Mouse (Mus musculus) embryonic facial prominence, embryonic 11.5 days (tissue): ENCODE results near the gene Gm45140. TPM values are rescaled to one million over a fixed set of nuclear protein-coding genes. Genes with fewer than 3 reads are reported as not detected.

Source experiments
- ATAC-seq: fragments of 200-750 bp; cut with Nextera tagmentation; replicated peaks from 2 replicates; pipeline ENCODE4 v1.8.0; 2017; ENCODE audit warnings: low read depth; ENCODE audit not compliant: insufficient number of reproducible peaks, low FRiP score, low TSS enrichment
- DNase-seq: peaks from one replicate; pipeline ENCODE4 v3.0.0-alpha.2; 2015; ENCODE audit warnings: low spot score
- H3K27ac ChIP-seq: fragments of 300-500 bp; sonication (generic); replicated peaks from 2 replicates; pipeline ENCODE4 v1.5.1; 2014; ENCODE audit warnings: mild to moderate bottlenecking, low read depth, low read length, control low read depth
- H3K27me3 ChIP-seq: fragments of 300-500 bp; sonication (generic); 2 replicates; pipeline ENCODE4 v1.6.1; 2014; ENCODE audit warnings: mild to moderate bottlenecking, low read length, moderate library complexity, mixed read lengths; ENCODE audit not compliant: control insufficient read depth, insufficient read depth
- H3K36me3 ChIP-seq: fragments of 300-500 bp; sonication (generic); replicated peaks from 2 replicates; pipeline ENCODE4 v1.6.1; 2014; ENCODE audit warnings: low read depth, mild to moderate bottlenecking, low read length, moderate library complexity, mixed read lengths; ENCODE audit not compliant: control insufficient read depth, insufficient read depth
- H3K4me1 ChIP-seq: fragments of 300-500 bp; sonication (generic); 2 replicates; pipeline ENCODE4 v1.6.1; 2014; ENCODE audit warnings: low read length, mixed read lengths; ENCODE audit not compliant: control insufficient read depth, insufficient read depth
- H3K4me2 ChIP-seq: fragments of 300-500 bp; sonication (generic); 2 replicates; pipeline ENCODE4 v1.6.1; 2014; ENCODE audit warnings: low read depth, mild to moderate bottlenecking, control low read depth, low read length, moderate library complexity
- H3K4me3 ChIP-seq: fragments of 300-500 bp; sonication (generic); 2 replicates; pipeline ENCODE4 v1.5.1; 2014; ENCODE audit warnings: low read depth, low read length, control low read depth
- H3K9ac ChIP-seq: fragments of 300-500 bp; sonication (generic); replicated peaks from 2 replicates; pipeline ENCODE4 v1.6.1; 2014; ENCODE audit warnings: mild to moderate bottlenecking, control low read depth, low read length
- H3K9me3 ChIP-seq: fragments of 300-500 bp; sonication (generic); replicated peaks from 2 replicates; pipeline ENCODE4 v1.6.1; 2016; ENCODE audit warnings: mild to moderate bottlenecking, low read length, inconsistent platforms, mixed read lengths; ENCODE audit not compliant: control insufficient read depth
- WGBS: fragments of 180-500 bp; shearing (Covaris S2); extraction: QIAGEN DNeasy Blood & Tissue Kit; methylation state at CpG from one replicate; pipeline ENCODE4 v1.1.7; 2014; 5-methylcytosine and 5-hydroxymethylcytosine counted together
- polyA plus RNA-seq: library from polyadenylated mRNA; unstranded; fragments of >200 nt; fragmentation: Nextera tagmentation; extraction: Ambion mirVana; gene quantifications from 2 replicates; pipeline ENCODE4 v1.2.1, GENCODE M21; 2014

Gm45140 gene
- polyA plus RNA-seq, 1 experiment from 2014 or later, result 3.2 TPM

GRCm38 (mm10) chr6:87746849-87747248 is 88.7 kb downstream of the Gm45140 start:
- WGBS, result 76% methylated on average over 2 of the region's 2 CpGs
- no peak for DNase-seq
- ATAC-seq, result no peak
- Histone ChIP-seq H3K9me3 (no peaks in the 10 kb centered on the region), H3K27ac (no peak overlapping the region), H3K9ac (no peak overlapping the region), H3K4me3 (no peak overlapping the region), H3K4me1 (no peaks in the 10 kb centered on the region), H3K4me2 (no peak overlapping the region), H3K36me3 (no peaks in the 10 kb centered on the region), H3K27me3 (no peaks in the 10 kb centered on the region)

GRCm38 (mm10) chr6:87746059-87746458 is 89.5 kb downstream of the Gm45140 start:
- H3K9ac ChIP-seq, result no peak overlapping the region
- H3K36me3 ChIP-seq, result no peaks in the 10 kb centered on the region
- WGBS, result 61% methylated on average over 3 of the region's 3 CpGs
- ATAC-seq, result no peak
- H3K4me2 ChIP-seq, result no peak overlapping the region
- H3K27ac ChIP-seq, result no peak overlapping the region
- H3K4me1 ChIP-seq, result no peaks in the 10 kb centered on the region
- no peak for DNase-seq
- no peak overlapping the region for H3K4me3 ChIP-seq
- no peaks in the 10 kb centered on the region for H3K9me3 ChIP-seq
- H3K27me3 ChIP-seq, result no peaks in the 10 kb centered on the region

- Histone ChIP-seq H3K4me3 (no peak overlapping the region), H3K9ac (no peak overlapping the region), H3K36me3 (no peaks in the 10 kb centered on the region), H3K4me2 (no peak overlapping the region), H3K27ac (no peak overlapping the region), H3K4me1 (no peaks in the 10 kb centered on the region), H3K9me3 (no peaks in the 10 kb centered on the region), H3K27me3 (no peaks in the 10 kb centered on the region)
- 26% methylated on average over 1 of the region's 1 CpGs for WGBS
- no peak for DNase-seq
- ATAC-seq, result no peak
Measured at GRCm38 (mm10) chr6:87745301-87745700, 90.3 kb downstream of the Gm45140 start.

GRCm38 (mm10) chr6:87744632-87745031 is 91.0 kb downstream of the Gm45140 start:
- Histone ChIP-seq H3K36me3 (no peaks in the 10 kb centered on the region), H3K9ac (no peak overlapping the region), H3K4me2 (no peak overlapping the region), H3K27ac (no peak overlapping the region), H3K4me3 (no peak overlapping the region), H3K4me1 (no peaks in the 10 kb centered on the region), H3K9me3 (no peaks in the 10 kb centered on the region), H3K27me3 (no peaks in the 10 kb centered on the region)
- WGBS, result 89% methylated on average over 3 of the region's 3 CpGs
- ATAC-seq (no peak), DNase-seq (no peak)

GRCm38 (mm10) chr6:87743281-87743680 is 92.3 kb downstream of the Gm45140 start:
- H3K27me3 ChIP-seq, result no peaks in the 10 kb centered on the region
- H3K9ac ChIP-seq, result no peak overlapping the region
- ATAC-seq (no peak), DNase-seq (no peak)
- H3K4me1 ChIP-seq, result no peaks in the 10 kb centered on the region
- H3K4me3 ChIP-seq, result no peak overlapping the region
- no peak overlapping the region for H3K4me2 ChIP-seq
- 81% methylated on average over 5 of the region's 5 CpGs for WGBS
- no peaks in the 10 kb centered on the region for H3K9me3 ChIP-seq
- no peak overlapping the region for H3K27ac ChIP-seq
- H3K36me3 ChIP-seq, result no peaks in the 10 kb centered on the region

GRCm38 (mm10) chr6:87742804-87743203 is 92.8 kb downstream of the Gm45140 start:
- no peak overlapping the region for H3K9ac ChIP-seq
- DNase-seq (no peak), ATAC-seq (no peak)
- no peak overlapping the region for H3K4me2 ChIP-seq
- no peaks in the 10 kb centered on the region for H3K4me1 ChIP-seq
- 74% methylated on average over 5 of the region's 5 CpGs for WGBS
- no peaks in the 10 kb centered on the region for H3K27me3 ChIP-seq
- no peak overlapping the region for H3K4me3 ChIP-seq
- no peak overlapping the region for H3K27ac ChIP-seq
- H3K36me3 ChIP-seq, result no peaks in the 10 kb centered on the region
- H3K9me3 ChIP-seq, result no peaks in the 10 kb centered on the region

GRCm38 (mm10) chr6:87741978-87742377 is 93.6 kb downstream of the Gm45140 start:
- Histone ChIP-seq H3K4me3 (no peak overlapping the region), H3K36me3 (no peaks in the 10 kb centered on the region), H3K4me1 (no peaks in the 10 kb centered on the region), H3K9me3 (no peaks in the 10 kb centered on the region), H3K9ac (no peak overlapping the region), H3K27ac (no peak overlapping the region), H3K27me3 (no peaks in the 10 kb centered on the region), H3K4me2 (no peak overlapping the region)
- ATAC-seq (no peak), DNase-seq (no peak)
- WGBS, result 91% methylated on average over 8 of the region's 8 CpGs

- no peak for DNase-seq
- H3K4me1 ChIP-seq, result no peaks in the 10 kb centered on the region
- H3K9ac ChIP-seq, result no peak overlapping the region
- H3K4me2 ChIP-seq, result no peak overlapping the region
- no peaks in the 10 kb centered on the region for H3K36me3 ChIP-seq
- no peak overlapping the region for H3K4me3 ChIP-seq
- no peak for ATAC-seq
- H3K9me3 ChIP-seq, result no peaks in the 10 kb centered on the region
- no peak overlapping the region for H3K27ac ChIP-seq
- H3K27me3 ChIP-seq, result no peaks in the 10 kb centered on the region
Measured at GRCm38 (mm10) chr6:87740496-87740895, 95.1 kb downstream of the Gm45140 start.
